14 mouse cellular contexts compared by ENCODE assay signal in genomic region chr11:79892259-79892658, GRCm38 (mm10).
DNase-seq lines count a peak whose midpoint lies in the region.
"Had no signal": no experiment of that assay in that cellular context is flagged by ENCODE, and none has a peak within 500 bp of the region (broad histone marks: within the 10 kb centered on the region; RNA-seq: fewer than 3 reads in every experiment).

No protein-coding gene starts in this region.

- peak; percentile 51 for DNase-seq in right cerebral cortex, adult 18-20 months
- no peak for DNase-seq in right cerebral cortex, postnatal 14 days
- peak; percentile 40 to 73 for DNase-seq in layer of hippocampus, adult 18-20 months (ENCODE audit: low spot score in 2 of 2)
- peak; percentile 21 to 22 for DNase-seq in left cerebral cortex, adult 18-20 months (ENCODE audit: low spot score in 2 of 2)
- DNase-seq in telencephalon, adult 2 months (ENCODE audit: low read depth, low spot score), result peak; percentile 51
- no peak for DNase-seq in spleen, adult 12 weeks (ENCODE audit: low spot score)
- no peak for DNase-seq in kidney, adult 8-10 months
- DNase-seq: B cell, adult 2 months; cerebellum, adult 11-12 months; cerebellum, postnatal 14 days; kidney, adult 11 months; kidney, postnatal 4 days; lung, embryonic 14.5 days; thymus, postnatal 36 days had no signal

Comparison
In these comparisons a context has a peak if more than half of its experiments do, and no peak if none do; other contexts are left out.
1. DNase-seq: peak in right cerebral cortex, adult 18-20 months (single experiment), layer of hippocampus, adult 18-20 months (2 of 2), left cerebral cortex, adult 18-20 months (2 of 2) and telencephalon, adult 2 months (single experiment); none in right cerebral cortex, postnatal 14 days (single experiment), spleen, adult 12 weeks (single experiment) and kidney, adult 8-10 months (0 of 2).